Comparison of ENCODE assay signal across 14 mouse cellular contexts in genomic region chr6:112810521-112810830, GRCm38 (mm10).
DNase-seq lines count a peak whose midpoint lies in the region; ATAC-seq and TF ChIP-seq lines count a peak whose summit lies in the region.
"Had no signal": no experiment of that assay in that cellular context is flagged by ENCODE, and none has a peak within 500 bp of the region (broad histone marks: within the 10 kb centered on the region; RNA-seq: fewer than 3 reads in every experiment).

No protein-coding gene starts in this region.

- no peak overlapping the region for H3K9ac ChIP-seq in embryonic facial prominence, embryonic 11.5 days (replicated peaks; ENCODE audit: low read length)
- peak overlapping the region; percentile 12; the same call in 1 of the 2 replicates for H3K9ac ChIP-seq in hindbrain, embryonic 11.5 days (ENCODE audit: low read depth, low read length)
- no peak overlapping the region; the same call in 1 of the 2 replicates for H3K9ac ChIP-seq in midbrain, embryonic 14.5 days (replicated peaks; ENCODE audit: low read length)
- H3K9ac ChIP-seq: heart, embryonic 12.5 days had no signal

- TF ChIP-seq POLR2A in cortical plate, adult 2 months (IDR thresholded peaks at IDR 0.05; ENCODE audit: extremely low read depth, insufficient read depth, low read length) = no peak

- no peaks in the 10 kb centered on the region for H3K9me3 ChIP-seq in embryonic facial prominence, embryonic 11.5 days (replicated peaks; ENCODE audit: control insufficient read depth, low read length)
- no peaks in the 10 kb centered on the region for H3K9me3 ChIP-seq in hindbrain, embryonic 11.5 days (ENCODE audit: control insufficient read depth, low read length)
- H3K9me3 ChIP-seq in midbrain, embryonic 14.5 days (ENCODE audit: control insufficient read depth, low read length) = no peaks in the 10 kb centered on the region

- H3K4me1 ChIP-seq in cortical plate, adult 2 months (ENCODE audit: control insufficient read depth, insufficient read depth, low read length) = peaks cover 10% of the 10 kb centered on the region
- H3K4me1 ChIP-seq in embryonic facial prominence, embryonic 11.5 days (ENCODE audit: control insufficient read depth, insufficient read depth, low read length) = no peaks in the 10 kb centered on the region
- peaks cover 13% of the 10 kb centered on the region for H3K4me1 ChIP-seq in hindbrain, embryonic 11.5 days (replicated peaks; ENCODE audit: control insufficient read depth, insufficient read depth, low read length)
- peaks cover 59% of the 10 kb centered on the region for H3K4me1 ChIP-seq in midbrain, embryonic 14.5 days (ENCODE audit: control insufficient read depth, insufficient read depth, low read length)
- H3K4me1 ChIP-seq: heart, embryonic 12.5 days had no signal

- H3K4me3 ChIP-seq in cortical plate, adult 2 months (ENCODE audit: insufficient read depth, low read length) = no peak overlapping the region
- H3K4me3 ChIP-seq in embryonic facial prominence, embryonic 11.5 days (ENCODE audit: low read depth, low read length) = no peak overlapping the region
- no peak overlapping the region for H3K4me3 ChIP-seq in hindbrain, embryonic 11.5 days (ENCODE audit: low read depth, low read length)
- no peak overlapping the region for H3K4me3 ChIP-seq in midbrain, embryonic 14.5 days (replicated peaks; ENCODE audit: low read depth, low read length)
- H3K4me3 ChIP-seq: heart, embryonic 12.5 days had no signal

- 78% methylated on average over 4 of the region's 4 CpGs for WGBS in embryonic facial prominence, embryonic 11.5 days
- 64% methylated on average over 4 of the region's 4 CpGs for WGBS in hindbrain, embryonic 11.5 days
- 34% methylated on average over 4 of the region's 4 CpGs for WGBS in midbrain, embryonic 14.5 days

- H3K36me3 ChIP-seq in embryonic facial prominence, embryonic 11.5 days (replicated peaks; ENCODE audit: control insufficient read depth, insufficient read depth, low read depth, low read length) = no peaks in the 10 kb centered on the region
- H3K36me3 ChIP-seq in hindbrain, embryonic 11.5 days (ENCODE audit: control insufficient read depth, insufficient read depth, low read length) = no peaks in the 10 kb centered on the region; the same call in 1 of the 2 replicates
- 0 out of 2 replicates have a peak, but pooled peaks cover 12% of the 10 kb centered on the region for H3K36me3 ChIP-seq in midbrain, embryonic 14.5 days (ENCODE audit: control insufficient read depth, insufficient read depth, low read length)
- H3K36me3 ChIP-seq: heart, embryonic 12.5 days had no signal

- peak overlapping the region; percentile 66 for H3K27ac ChIP-seq in cortical plate, adult 2 months (ENCODE audit: insufficient read depth, low read length)
- H3K27ac ChIP-seq in embryonic facial prominence, embryonic 11.5 days (replicated peaks; ENCODE audit: low read depth, low read length) = peak overlapping the region; percentile 69; the same call in 1 of the 2 replicates
- H3K27ac ChIP-seq in hindbrain, embryonic 11.5 days (ENCODE audit: low read depth, low read length) = peak overlapping the region; percentile 90
- peak overlapping the region; percentile 93 for H3K27ac ChIP-seq in midbrain, embryonic 14.5 days (replicated peaks; ENCODE audit: low read depth, low read length)
- H3K27ac ChIP-seq: kidney, postnatal 0 days; stomach, postnatal 0 days had no signal

- ATAC-seq in embryonic facial prominence, embryonic 11.5 days (replicated peaks; ENCODE audit: insufficient number of reproducible peaks, low FRiP score, low TSS enrichment, low read depth) = no peak
- no peak for ATAC-seq in hindbrain, embryonic 11.5 days (ENCODE audit: low FRiP score)
- no peak for ATAC-seq in midbrain, embryonic 14.5 days (ENCODE audit: low FRiP score, low TSS enrichment)
- no peak for ATAC-seq in activated CD4-positive, CD25-positive, alpha-beta regulatory T cell, adult 4 months
- ATAC-seq: Patski had no signal

- H3K4me2 ChIP-seq in embryonic facial prominence, embryonic 11.5 days (ENCODE audit: low read depth, low read length) = no peak overlapping the region
- H3K4me2 ChIP-seq in hindbrain, embryonic 11.5 days (replicated peaks; ENCODE audit: low read depth, low read length) = no peak overlapping the region; the same call in 1 of the 2 replicates
- H3K4me2 ChIP-seq in midbrain, embryonic 14.5 days (ENCODE audit: low read length) = peak overlapping the region; percentile 33
- H3K4me2 ChIP-seq: heart, embryonic 12.5 days had no signal

- no peak for TF ChIP-seq CTCF in cortical plate, adult 2 months (IDR thresholded peaks at IDR 0.05; ENCODE audit: extremely low read depth, insufficient read depth, low read length)

- no peaks in the 10 kb centered on the region for H3K27me3 ChIP-seq in embryonic facial prominence, embryonic 11.5 days (ENCODE audit: control insufficient read depth, insufficient read depth, low read length)
- H3K27me3 ChIP-seq in hindbrain, embryonic 11.5 days (ENCODE audit: control insufficient read depth, insufficient read depth, low read length) = no peaks in the 10 kb centered on the region
- no peaks in the 10 kb centered on the region for H3K27me3 ChIP-seq in midbrain, embryonic 14.5 days (ENCODE audit: control insufficient read depth, insufficient read depth, low read length)
- H3K27me3 ChIP-seq: CH12.LX; heart, embryonic 12.5 days; Patski had no signal

- no peak for DNase-seq in embryonic facial prominence, embryonic 11.5 days (ENCODE audit: low spot score)
- no peak for DNase-seq in hindbrain, embryonic 11.5 days (ENCODE audit: low spot score)
- DNase-seq in midbrain, embryonic 14.5 days = peak; percentile 24
- DNase-seq in layer of hippocampus, postnatal 14 days (ENCODE audit: low spot score in 2 of 2) = no peak
- DNase-seq in cerebellum, adult 9-10 months = no peak
- DNase-seq: cerebellum, postnatal 36 days; lung, adult 18-20 months had no signal
